Mouse (Mus musculus) hindbrain, postnatal 0 days (tissue): ENCODE measurements around the gene 2010111I01Rik. TPM values are rescaled to one million over a fixed set of nuclear protein-coding genes. Genes with fewer than 3 reads are reported as not detected.
A peak's percentile ranks its signal among the peaks of the same experiment; 100 is the strongest.

ENCODE experiments used
- ATAC-seq: fragments of 200-750 bp; cut with Nextera tagmentation; 2 replicates; pipeline ENCODE4 v1.8.0; 2017; ENCODE audit warnings: mild to moderate bottlenecking, moderate TSS enrichment, moderate library complexity
- DNase-seq: peaks from one replicate; pipeline ENCODE4 v3.0.0-alpha.2; 2015; ENCODE audit warnings: low spot score
- H3K27ac ChIP-seq: fragments of 300-500 bp; sonication (generic); 2 replicates; pipeline ENCODE4 v1.5.1; 2014; ENCODE audit warnings: mild to moderate bottlenecking
- H3K27me3 ChIP-seq: fragments of 300-500 bp; sonication (generic); 2 replicates; pipeline ENCODE4 v1.6.1; 2014; ENCODE audit warnings: low read length, mixed read lengths; ENCODE audit not compliant: insufficient read depth
- H3K36me3 ChIP-seq: fragments of 300-500 bp; sonication (generic); 2 replicates; pipeline ENCODE4 v1.6.1; 2014; ENCODE audit warnings: low read length, mixed read lengths; ENCODE audit not compliant: insufficient read depth
- H3K4me1 ChIP-seq: fragments of 300-500 bp; sonication (generic); 2 replicates; pipeline ENCODE4 v1.6.1; 2014; ENCODE audit warnings: antibody characterized with exemption, low read length, mixed read lengths; ENCODE audit not compliant: insufficient read depth
- H3K4me2 ChIP-seq: fragments of 300-500 bp; sonication (generic); 2 replicates; pipeline ENCODE4 v1.6.1; 2014; ENCODE audit warnings: low read depth, mild to moderate bottlenecking, low read length, moderate library complexity, mixed read lengths
- H3K4me3 ChIP-seq: fragments of 300-500 bp; sonication (generic); 2 replicates; pipeline ENCODE4 v1.5.1; 2014; ENCODE audit warnings: low read length
- H3K9ac ChIP-seq: fragments of 300-500 bp; sonication (generic); replicated peaks from 2 replicates; pipeline ENCODE4 v1.6.1; 2014; ENCODE audit warnings: mild to moderate bottlenecking, low read length, moderate library complexity, mixed read lengths
- H3K9me3 ChIP-seq: fragments of 300-500 bp; sonication (generic); 2 replicates; pipeline ENCODE4 v1.6.1; 2016; ENCODE audit warnings: low read length, mixed read lengths
- CTCF ChIP-seq: IDR thresholded peaks from 2 replicates; pipeline ENCODE4 v1.5.1; 2016; ENCODE audit warnings: antibody characterized with exemption, control low read depth, low read depth
- WGBS: fragments of 180-500 bp; shearing (Covaris S2); extraction: QIAGEN DNeasy Blood & Tissue Kit; methylation state at CpG from one replicate; pipeline ENCODE4 v1.1.7; 2014; 5-methylcytosine and 5-hydroxymethylcytosine counted together
- polyA plus RNA-seq: library from polyadenylated mRNA; unstranded; fragments of >200 nt; fragmentation: Nextera tagmentation; extraction: Ambion mirVana; gene quantifications from 2 replicates; pipeline ENCODE4 v1.2.1, GENCODE M21; 2015
- total RNA-seq: library from RNA; depleted of rRNA; stranded (reverse); fragments of >200 nt; gene quantifications from 2 replicates; pipeline ENCODE4 v1.2.3, GENCODE M21; 2014

The 2010111I01Rik gene
- total and polyA plus RNA-seq, 2 experiments from 2014 or later: 15.9 to 29.8 TPM

DNA sequence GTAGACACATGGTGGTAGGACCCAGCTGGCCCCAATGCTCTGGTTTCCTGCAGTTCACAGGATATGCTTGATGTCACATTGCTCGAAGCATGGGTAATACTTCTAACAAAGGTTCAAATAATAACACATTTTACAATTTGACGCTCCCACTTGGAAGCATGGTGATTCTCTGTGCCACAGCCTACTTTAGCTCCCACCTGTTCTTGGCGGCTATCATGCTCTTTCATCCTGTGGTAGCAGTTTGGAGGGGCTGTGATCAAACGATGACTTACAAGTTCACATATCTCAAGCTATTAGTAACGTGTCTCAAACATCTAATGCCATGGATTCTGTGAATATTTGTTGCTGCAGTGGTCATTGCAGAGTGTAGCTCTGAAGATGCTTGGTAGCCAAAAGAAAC, 312.6 kb downstream of the 2010111I01Rik start:
- Histone ChIP-seq H3K4me2 (no peak overlapping the region), H3K27ac (no peak overlapping the region), H3K27me3 (no peaks in the 10 kb centered on the region), H3K36me3 (no peaks in the 10 kb centered on the region), H3K4me1 (0 out of 2 replicates have a peak, but pooled peaks cover 7% of the 10 kb centered on the region), H3K9ac (no peak overlapping the region), H3K9me3 (no peaks in the 10 kb centered on the region), H3K4me3 (no peak overlapping the region)
- no peak for TF ChIP-seq CTCF
- ATAC-seq: no peak
- no peak for DNase-seq
- 81% methylated on average over 5 of the region's 5 CpGs for WGBS

GRCm38 (mm10) chr13:63278141-63278631, 313.5 kb downstream of the 2010111I01Rik start:
- DNase-seq (no peak), ATAC-seq (no peak)
- H3K9ac ChIP-seq: no peak overlapping the region
- H3K9me3 ChIP-seq: no peaks in the 10 kb centered on the region
- H3K27me3 ChIP-seq: no peaks in the 10 kb centered on the region
- no peak overlapping the region for H3K27ac ChIP-seq
- no peak overlapping the region for H3K4me3 ChIP-seq
- WGBS: 56% methylated on average over 5 of the region's 5 CpGs
- 0 out of 2 replicates have a peak overlapping the region, but pooled peaks have one; percentile 35 for H3K4me2 ChIP-seq
- TF ChIP-seq CTCF: no peak
- no peaks in the 10 kb centered on the region for H3K36me3 ChIP-seq
- 0 out of 2 replicates have a peak, but pooled peaks cover 4% of the 10 kb centered on the region for H3K4me1 ChIP-seq

DNA sequence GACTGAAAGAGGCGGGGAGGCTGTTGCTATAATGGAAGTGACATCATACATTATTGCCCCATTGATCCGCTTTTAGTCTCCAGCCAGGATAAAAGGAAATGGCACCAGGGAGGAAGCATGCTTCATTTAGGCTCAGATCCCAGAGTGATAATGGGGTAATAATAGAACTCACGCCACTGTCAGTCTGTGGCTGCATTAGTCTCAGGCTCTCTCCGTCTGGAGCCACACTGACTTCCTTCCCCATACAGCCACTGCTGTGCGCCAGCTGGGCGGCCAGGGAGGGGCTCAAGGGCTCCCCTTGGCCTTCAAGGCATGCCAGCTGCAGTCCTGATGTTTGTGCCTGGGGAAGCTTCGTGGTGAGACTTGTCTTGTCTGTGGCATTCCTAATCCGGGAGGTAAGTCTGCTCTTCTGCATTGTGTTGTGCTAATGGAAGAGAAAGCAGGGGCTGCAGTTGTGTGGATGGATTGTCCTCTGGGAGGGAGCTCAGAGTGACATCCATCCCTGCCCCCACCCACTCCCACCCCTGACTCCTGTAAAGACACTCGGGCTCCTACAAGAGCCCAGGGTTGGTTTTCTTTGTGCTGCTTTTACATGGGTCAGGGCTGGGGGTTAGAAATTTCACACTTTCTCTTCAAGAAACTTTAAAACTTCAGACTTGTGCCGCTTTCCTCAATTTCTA, 314.2 kb downstream of the 2010111I01Rik start:
- ATAC-seq (peak; percentile 66), DNase-seq (peak; percentile 34)
- 20% methylated on average over 10 of the region's 10 CpGs for WGBS
- no peak for TF ChIP-seq CTCF
- Histone ChIP-seq H3K27me3 (no peaks in the 10 kb centered on the region), H3K9ac (no peak overlapping the region), H3K27ac (no peak overlapping the region), H3K9me3 (no peaks in the 10 kb centered on the region), H3K4me1 (0 out of 2 replicates have a peak, but pooled peaks cover 4% of the 10 kb centered on the region), H3K36me3 (no peaks in the 10 kb centered on the region), H3K4me3 (no peak overlapping the region), H3K4me2 (peak overlapping the region; percentile 35; the same call in 1 of the 2 replicates)

GRCm38 (mm10) chr13:63279807-63280206, 315.1 kb downstream of the 2010111I01Rik start:
- Histone ChIP-seq H3K4me2 (no peak overlapping the region), H3K9ac (no peak overlapping the region), H3K9me3 (no peaks in the 10 kb centered on the region), H3K4me1 (0 out of 2 replicates have a peak, but pooled peaks cover 4% of the 10 kb centered on the region), H3K27ac (no peak overlapping the region), H3K4me3 (no peak overlapping the region), H3K36me3 (no peaks in the 10 kb centered on the region), H3K27me3 (no peaks in the 10 kb centered on the region)
- ATAC-seq (no peak), DNase-seq (no peak)
- 51% methylated on average over 8 of the region's 8 CpGs for WGBS
- TF ChIP-seq CTCF: no peak

DNA sequence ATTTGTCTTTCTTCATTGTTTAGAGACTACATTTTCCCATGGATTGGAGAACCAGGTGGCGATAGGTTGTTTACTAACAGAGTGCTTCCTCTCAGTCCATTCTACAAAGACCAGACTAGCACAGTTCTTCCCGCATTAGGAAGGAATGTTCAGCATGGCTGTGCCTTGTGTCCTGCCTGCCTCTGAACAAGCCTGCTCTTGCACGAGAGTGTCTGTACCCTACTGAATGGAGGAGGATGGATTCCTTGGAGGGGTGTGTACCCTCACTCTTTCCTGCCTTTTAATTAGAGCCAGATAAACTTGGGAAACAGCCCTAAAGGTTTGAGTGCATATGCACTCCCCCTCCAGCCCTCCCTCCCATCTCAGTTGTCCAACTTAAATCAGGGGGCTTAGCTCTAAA, 315.7 kb downstream of the 2010111I01Rik start:
- no peaks in the 10 kb centered on the region for H3K27me3 ChIP-seq
- ATAC-seq: no peak
- no peak overlapping the region for H3K27ac ChIP-seq
- no peak for TF ChIP-seq CTCF
- H3K9me3 ChIP-seq: no peaks in the 10 kb centered on the region
- 0 out of 2 replicates have a peak, but pooled peaks cover 4% of the 10 kb centered on the region for H3K4me1 ChIP-seq
- no peaks in the 10 kb centered on the region for H3K36me3 ChIP-seq
- no peak overlapping the region for H3K9ac ChIP-seq
- 55% methylated on average over 3 of the region's 3 CpGs for WGBS
- no peak overlapping the region for H3K4me3 ChIP-seq
- no peak for DNase-seq
- H3K4me2 ChIP-seq: no peak overlapping the region

GRCm38 (mm10) chr13:63281206-63281605, 316.5 kb downstream of the 2010111I01Rik start:
- Histone ChIP-seq H3K9me3 (no peaks in the 10 kb centered on the region), H3K9ac (no peak overlapping the region), H3K27me3 (no peaks in the 10 kb centered on the region), H3K4me3 (no peak overlapping the region), H3K4me1 (0 out of 2 replicates have a peak, but pooled peaks cover 4% of the 10 kb centered on the region), H3K4me2 (no peak overlapping the region), H3K36me3 (no peaks in the 10 kb centered on the region), H3K27ac (no peak overlapping the region)
- WGBS: 81% methylated on average over 8 of the region's 8 CpGs
- ATAC-seq (no peak), DNase-seq (no peak)
- TF ChIP-seq CTCF: no peak

DNA sequence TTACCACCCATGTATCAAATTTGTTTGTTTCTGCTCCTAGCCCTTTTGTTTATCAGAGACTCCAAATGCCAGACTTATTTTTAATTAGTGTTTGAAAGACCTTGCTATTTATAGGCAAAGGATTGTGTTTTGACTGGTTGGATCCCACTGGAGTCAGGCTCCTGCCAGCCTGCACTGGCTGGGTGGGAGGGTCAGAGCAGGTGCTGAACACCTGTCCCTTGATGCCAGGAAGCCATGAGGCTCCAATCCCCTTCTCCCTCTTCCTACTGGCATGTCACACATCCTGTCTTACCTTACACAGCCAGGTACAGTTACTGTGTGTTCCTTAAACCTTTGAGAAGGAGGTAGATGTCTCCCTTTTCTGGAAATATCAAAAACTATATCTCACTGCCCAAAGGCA, 318.5 kb downstream of the 2010111I01Rik start:
- ATAC-seq: no peak

More for the DNA sequence above, 318.5 kb downstream of the 2010111I01Rik start:
- Histone ChIP-seq H3K9me3 (no peaks in the 10 kb centered on the region), H3K36me3 (no peaks in the 10 kb centered on the region), H3K4me1 (0 out of 2 replicates have a peak, but pooled peaks cover 4% of the 10 kb centered on the region), H3K9ac (no peak overlapping the region), H3K27me3 (no peaks in the 10 kb centered on the region), H3K4me3 (no peak overlapping the region), H3K4me2 (no peak overlapping the region), H3K27ac (no peak overlapping the region)
- no peak for TF ChIP-seq CTCF
- no peak for DNase-seq
